Mouse (Mus musculus) CH12.LX (cell line): ENCODE results near the gene Ttc7. TPM values are rescaled to one million over a fixed set of nuclear protein-coding genes. Genes with fewer than 3 reads are reported as not detected.

Experiments
- DNase-seq: peaks from one replicate; pipeline ENCODE4 v3.0.0-alpha.2; 2013; ENCODE audit errors: extremely low read depth
- H3K27ac ChIP-seq: 2 replicates; pipeline ENCODE4 v1.5.1; 2012; ENCODE audit warnings: low read depth, mild to moderate bottlenecking, control low read depth, moderate library complexity; ENCODE audit not compliant: insufficient read depth
- H3K27me3 ChIP-seq: replicated peaks from 2 replicates; pipeline ENCODE3; 2012; ENCODE audit warnings: inconsistent platforms
- H3K36me3 ChIP-seq, 2 experiments: replicated peaks in 1 of 2; 2 replicates each; pipeline versions ENCODE3 to v1.6.1; 2012; ENCODE audit warnings: inconsistent platforms in 1 of 2, low read length in 1 of 2, mild to moderate bottlenecking in 1 of 2, mixed read lengths in 1 of 2, moderate library complexity in 1 of 2; ENCODE audit not compliant: control insufficient read depth in 1 of 2, insufficient read depth in 1 of 2
- H3K4me1 ChIP-seq, 2 experiments: 2 replicates each; pipeline ENCODE4 v1.6.1; 2012; ENCODE audit warnings: inconsistent platforms in 1 of 2, moderate library complexity in 1 of 2; ENCODE audit not compliant: insufficient read depth in 2 of 2, control insufficient read depth in 1 of 2
- H3K4me2 ChIP-seq: 2 replicates; pipeline ENCODE4 v1.6.1; 2012; ENCODE audit warnings: low read depth, mild to moderate bottlenecking, control low read depth; ENCODE audit not compliant: poor library complexity, insufficient read depth, severe bottlenecking
- H3K4me3 ChIP-seq, 3 experiments: fragments of 150-350 bp in 1 of 3; sonication (generic) in 1 of 3; replicated peaks in 1 of 3; 2 replicates each; pipeline versions ENCODE3 to v1.5.1; 2011 to 2012; ENCODE audit warnings: low read depth in 2 of 3, low read length in 2 of 3, mild to moderate bottlenecking in 2 of 3, moderate library complexity in 2 of 3, control low read depth in 1 of 3, improper control_type of control experiment in 1 of 3, inconsistent platforms in 1 of 3, mixed read lengths in 1 of 3; ENCODE audit not compliant: poor library complexity in 1 of 3
- H3K79me2 ChIP-seq: replicated peaks from 2 replicates; pipeline ENCODE4 v1.6.1; 2012; ENCODE audit warnings: mild to moderate bottlenecking, moderate library complexity; ENCODE audit not compliant: control insufficient read depth, poor library complexity, insufficient read depth, severe bottlenecking; ENCODE audit errors: extremely low read depth
- H3K9ac ChIP-seq: 2 replicates; pipeline ENCODE4 v1.6.1; 2012; ENCODE audit warnings: low read depth, mild to moderate bottlenecking, control low read depth, moderate library complexity; ENCODE audit not compliant: insufficient read depth
- H3K9me3 ChIP-seq: replicated peaks from 2 replicates; pipeline ENCODE3; 2012; ENCODE audit warnings: low read length, inconsistent platforms, mixed read lengths
- CTCF ChIP-seq, 2 experiments: IDR thresholded peaks in 1 of 2; conservative IDR thresholded peaks in 1 of 2; 2 replicates each; pipeline ENCODE4 v1.5.1; 2011 to 2012; ENCODE audit warnings: low read depth in 2 of 2, low read length in 2 of 2, improper control_type of control experiment in 1 of 2, inconsistent platforms in 1 of 2, mild to moderate bottlenecking in 1 of 2, moderate library complexity in 1 of 2
- ELF1 ChIP-seq: IDR thresholded peaks from 2 replicates; pipeline ENCODE4 v1.6.1; 2014; ENCODE audit warnings: low read depth, mild to moderate bottlenecking, inconsistent platforms, low read length, improper control_type of control experiment
- EP300 ChIP-seq: IDR thresholded peaks from 2 replicates; pipeline ENCODE4 v1.6.1; 2011; ENCODE audit warnings: low read length, improper control_type of control experiment
- HCFC1 ChIP-seq: IDR thresholded peaks from 2 replicates; pipeline ENCODE4 v1.6.1; 2012; ENCODE audit warnings: low read depth, mild to moderate bottlenecking, inconsistent platforms, low read length, improper control_type of control experiment
- KAT2A ChIP-seq: IDR thresholded peaks from 2 replicates; pipeline ENCODE4 v1.6.1; 2012; ENCODE audit warnings: low read length, improper control_type of control experiment, inconsistent platforms; ENCODE audit not compliant: insufficient replicate concordance
- MAX ChIP-seq: IDR thresholded peaks from 2 replicates; pipeline ENCODE4 v1.6.1; 2011; ENCODE audit warnings: low read length, improper control_type of control experiment
- MEF2A ChIP-seq: IDR thresholded peaks from 2 replicates; pipeline ENCODE4 v1.6.1; 2014; ENCODE audit warnings: low read depth, mild to moderate bottlenecking, inconsistent platforms, low read length, improper control_type of control experiment, borderline replicate concordance
- MXI1 ChIP-seq: IDR thresholded peaks from 2 replicates; pipeline ENCODE4 v1.6.1; 2011; ENCODE audit warnings: mild to moderate bottlenecking, low read depth, low read length, improper control_type of control experiment
- POLR2A ChIP-seq: IDR thresholded peaks from 2 replicates; pipeline ENCODE4 v1.6.1; 2011; ENCODE audit warnings: low read depth, mild to moderate bottlenecking, improper control_type of control experiment, low read length
- POLR2AphosphoS2 ChIP-seq: IDR thresholded peaks from 2 replicates; pipeline ENCODE4 v1.6.1; 2011; ENCODE audit warnings: low read depth, low read length, improper control_type of control experiment
- RAD21 ChIP-seq: IDR thresholded peaks from 2 replicates; pipeline ENCODE4 v1.6.1; 2011; ENCODE audit warnings: low read depth, mild to moderate bottlenecking, low read length, improper control_type of control experiment, moderate library complexity
- RCOR1 ChIP-seq: conservative IDR thresholded peaks from 2 replicates; pipeline ENCODE4 v1.6.1; 2012; ENCODE audit warnings: low read depth, mild to moderate bottlenecking, inconsistent platforms, low read length, improper control_type of control experiment
- SIN3A ChIP-seq: IDR thresholded peaks from 2 replicates; pipeline ENCODE4 v1.6.1; 2012; ENCODE audit warnings: low read length, improper control_type of control experiment, inconsistent platforms
- TBP ChIP-seq: conservative IDR thresholded peaks from 2 replicates; pipeline ENCODE4 v1.6.1; 2011; ENCODE audit warnings: low read depth, low read length, improper control_type of control experiment
- TCF12 ChIP-seq: IDR thresholded peaks from 2 replicates; pipeline ENCODE4 v1.6.1; 2014; ENCODE audit warnings: low read depth, mild to moderate bottlenecking, inconsistent platforms, low read length, improper control_type of control experiment
- USF1 ChIP-seq: IDR thresholded peaks from 2 replicates; pipeline ENCODE4 v1.6.1; 2014; ENCODE audit warnings: low read depth, mild to moderate bottlenecking, inconsistent platforms, low read length, improper control_type of control experiment
- ZMIZ1 ChIP-seq: IDR thresholded peaks from 2 replicates; pipeline ENCODE4 v1.6.1; 2012; ENCODE audit warnings: low read depth, mild to moderate bottlenecking, inconsistent platforms, low read length, improper control_type of control experiment
- dilution Hi-C: fragments of 300-500 bp; cut with MboI; formaldehyde crosslinking; loops from 2 replicates; pipeline ENCODE4 v1.14.3; 2020; ENCODE audit warnings: low sequenced_read_pairs; ENCODE audit not compliant: extremely low pct_unique_long_range_greater_than_20kb, extremely low pct_ligation_motif_present
- in situ Hi-C: fragments of 300-500 bp; cut with MboI; formaldehyde crosslinking; loops from 3 replicates; pipeline ENCODE4 v1.14.3; 2019; ENCODE audit warnings: low sequenced_read_pairs, low pct_ligation_motif_present, low pct_unique_long_range_greater_than_20kb, mixed read lengths
- polyA plus RNA-seq: library from polyadenylated mRNA; unstranded; fragments of >175 nt; gene quantifications from 2 replicates; pipeline ENCODE4 v1.2.1, GENCODE M21; 2012; ENCODE audit warnings: low read depth; ENCODE audit not compliant: insufficient read length
- total RNA-seq, 2 experiments: library from RNA; depleted of rRNA; stranded (reverse); fragments of 300-350 nt in 1 of 2; fragments of >200 nt in 1 of 2; gene quantifications; 2 replicates each; pipeline ENCODE4 v1.2.3; 2012 to 2014

The Ttc7 gene
- total and polyA plus RNA-seq, 3 experiments = 6.2 to 16.4 (median 12.8) TPM

- DNase-seq = no peak
- dilution Hi-C loops (no loop called here), in situ Hi-C loops (no loop called here)
- Histone ChIP-seq H3K4me1 (peaks cover 0 to under 1% of the 10 kb centered on the region in 2 experiments; a peak in 2 of 4 replicates), H3K27me3 (no peaks in the 10 kb centered on the region), H3K36me3 (peaks cover 0 to 61% of the 10 kb centered on the region in 2 experiments), H3K4me2 (no peak overlapping the region), H3K9me3 (peaks cover 3% of the 10 kb centered on the region), H3K4me3 (no peak overlapping the region), H3K9ac (no peak overlapping the region), H3K79me2 (no peaks in the 10 kb centered on the region), H3K27ac (no peak overlapping the region)
- no peak for TF ChIP-seq MAX
- TF ChIP-seq USF1 = no peak
- no peak for TF ChIP-seq MXI1
- no peak for TF ChIP-seq RAD21
- no peak for TF ChIP-seq EP300
- TF ChIP-seq CTCF (conservative IDR thresholded peaks at IDR 0.05 in 1 of 2, IDR thresholded peaks at IDR 0.05 in 1 of 2; ENCODE audit: low read depth in 2 of 2, low read length in 2 of 2) = no peak
- TF ChIP-seq POLR2AphosphoS2 = no peak
- no peak for TF ChIP-seq POLR2A
- TF ChIP-seq MEF2A = no peak
Measured at GRCm38 (mm10) chr17:87332142-87332815, 49.6 kb downstream of the Ttc7 start.

GRCm38 (mm10) chr17:87332887-87333286 is 50.2 kb downstream of the Ttc7 start:
- Histone ChIP-seq H3K4me3 (no peak overlapping the region), H3K27ac (no peak overlapping the region), H3K27me3 (no peaks in the 10 kb centered on the region), H3K9ac (no peak overlapping the region), H3K9me3 (peaks cover 3% of the 10 kb centered on the region), H3K36me3 (peaks cover 0 to 66% of the 10 kb centered on the region in 2 experiments), H3K79me2 (no peaks in the 10 kb centered on the region), H3K4me1 (no peaks in the 10 kb centered on the region), H3K4me2 (no peak overlapping the region)
- TF ChIP-seq HCFC1 = no peak
- no peak for TF ChIP-seq POLR2AphosphoS2
- TF ChIP-seq USF1 = no peak
- TF ChIP-seq TCF12 = no peak
- TF ChIP-seq TBP = no peak
- TF ChIP-seq ELF1 = no peak
- no peak for TF ChIP-seq RCOR1
- TF ChIP-seq SIN3A = no peak
- TF ChIP-seq KAT2A = no peak
- no peak for TF ChIP-seq ZMIZ1
- dilution Hi-C loops (no loop called here), in situ Hi-C loops (no loop called here)
- DNase-seq = no peak
